Mouse (Mus musculus) T-helper 17 cell (primary cell): Measurements from ENCODE around the gene Mdm2.
"Not testable (repeated sequence)": the region's sequence is repeated elsewhere in the genome, so short reads cannot be mapped to it uniquely, and the experiment has no call there.

ENCODE experiments used
- in situ Hi-C, 2 experiments: fragments of 300-600 bp; cut with MboI, MseI; formaldehyde crosslinking; loops; 1 replicate in 1 of 2; 2 replicates in 1 of 2; pipeline ENCODE4 v1.15.1; 2025; ENCODE audit warnings: high pct_unique_total_duplicates in 2 of 2

Gene Mdm2

GRCm38 (mm10) chr10:117749050-117749686 is 38.6 kb upstream of the Mdm2 start:
- in situ Hi-C loops: no loop called here

- in situ Hi-C loops: no loop called here
These were observed 37.9 kb upstream of the Mdm2 start for GRCm38 (mm10) chr10:117748276-117749049.

- in situ Hi-C loops: no loop called here
These were observed 37.2 kb upstream of the Mdm2 start for GRCm38 (mm10) chr10:117747711-117748110.

- in situ Hi-C loops: no loop called here
These were observed 35.8 kb upstream of the Mdm2 start, which contains the start of gene Slc35e3 for GRCm38 (mm10) chr10:117746297-117746883. Gene Slc35e3, minus strand, starts transcription at chr10:117746365.

- in situ Hi-C loops: not testable (repeated sequence)
These were observed 35.2 kb upstream of the Mdm2 start for GRCm38 (mm10) chr10:117745570-117746296.

- in situ Hi-C loops: no loop called here
These were observed 33.4 kb upstream of the Mdm2 start for GRCm38 (mm10) chr10:117743917-117744316.

- in situ Hi-C loops: no loop called here
These were observed 32.6 kb upstream of the Mdm2 start for GRCm38 (mm10) chr10:117743182-117743581.

GRCm38 (mm10) chr10:117742618-117743017 is 32.1 kb upstream of the Mdm2 start:
- in situ Hi-C loops: no loop called here

GRCm38 (mm10) chr10:117741698-117742475 is 31.3 kb upstream of the Mdm2 start:
- in situ Hi-C loops: no loop called here

- in situ Hi-C loops: no loop called here
These were observed 30.4 kb upstream of the Mdm2 start for GRCm38 (mm10) chr10:117740921-117741320.

GRCm38 (mm10) chr10:117740171-117740570 is 29.6 kb upstream of the Mdm2 start:
- in situ Hi-C loops: no loop called here

GRCm38 (mm10) chr10:117739648-117739948 is 29.0 kb upstream of the Mdm2 start:
- in situ Hi-C loops: loop anchor here in 1 of 2 experiments (10.0 kb wide), 1 partner anchor 1175 kb away; no protein-coding TSS in a partner anchor

- in situ Hi-C loops: loop anchor here in 1 of 2 experiments (10.0 kb wide), 1 partner anchor 1174 kb away; no protein-coding TSS in a partner anchor
These were observed 28.5 kb upstream of the Mdm2 start for GRCm38 (mm10) chr10:117738928-117739647.

- in situ Hi-C loops: loop anchor here in 1 of 2 experiments (10.0 kb wide), 1 partner anchor 1174 kb away; no protein-coding TSS in a partner anchor
These were observed 27.8 kb upstream of the Mdm2 start for GRCm38 (mm10) chr10:117738140-117738921.

- in situ Hi-C loops: loop anchor here in 1 of 2 experiments (10.0 kb wide), 1 partner anchor 1173 kb away; no protein-coding TSS in a partner anchor
These were observed 26.9 kb upstream of the Mdm2 start for GRCm38 (mm10) chr10:117737498-117737897.

GRCm38 (mm10) chr10:117737075-117737474 is 26.5 kb upstream of the Mdm2 start:
- in situ Hi-C loops: loop anchor here in 1 of 2 experiments (10.0 kb wide), 1 partner anchor 1172 kb away; no protein-coding TSS in a partner anchor

- in situ Hi-C loops: loop anchor here in 1 of 2 experiments (10.0 kb wide), 1 partner anchor 1172 kb away; no protein-coding TSS in a partner anchor
These were observed 26.0 kb upstream of the Mdm2 start for GRCm38 (mm10) chr10:117736573-117736972.

GRCm38 (mm10) chr10:117735396-117735795 is 24.8 kb upstream of the Mdm2 start:
- in situ Hi-C loops: loop anchor here in 1 of 2 experiments (10.0 kb wide), 1 partner anchor 1171 kb away; no protein-coding TSS in a partner anchor
